Mouse (Mus musculus): ENCODE data around the gene Ncoa1. TPM values are rescaled to one million over a fixed set of nuclear protein-coding genes. Genes with fewer than 3 reads are reported as not detected.
"Not testable (repeated sequence)": the region's sequence is repeated elsewhere in the genome, so short reads cannot be mapped to it uniquely, and the experiment has no call there.

Ncoa1 gene
- polyA plus RNA-seq, 1 experiment: 30.8 TPM

DNA sequence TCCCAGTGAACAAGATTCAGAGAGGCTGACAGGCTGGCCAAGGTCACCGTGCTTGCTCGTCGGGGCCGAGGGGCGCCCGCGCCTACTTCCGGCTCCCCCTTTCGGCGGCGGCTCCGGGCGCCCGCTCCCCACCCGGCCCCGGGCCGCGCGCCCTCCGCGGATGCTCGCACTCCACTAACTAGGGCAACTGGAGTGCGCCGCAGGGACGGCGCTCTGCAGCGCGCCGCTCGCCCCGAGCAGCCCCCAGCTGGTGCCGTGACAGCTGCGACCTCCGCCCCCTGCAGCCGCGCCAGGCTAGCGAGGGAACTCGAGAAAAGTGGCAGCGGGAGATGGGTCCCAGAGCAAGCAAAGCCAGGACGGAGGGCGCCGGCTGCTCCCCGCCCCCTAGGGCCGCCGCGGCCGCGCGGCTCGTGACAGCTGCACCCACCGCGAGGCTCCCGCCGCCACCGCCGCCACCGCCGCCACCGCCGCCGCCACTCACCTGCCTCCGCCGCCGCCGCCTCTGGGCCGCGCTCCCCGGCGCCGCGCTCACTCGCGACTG lies 621 bp downstream of the Ncoa1 start:
- no peak for DNase-seq (ENCODE audit: low read depth)

GRCm38 (mm10) chr12:4475251-4475993 lies 1.6 kb downstream of the Ncoa1 start:
- no peak for DNase-seq (ENCODE audit: low read depth)

DNA sequence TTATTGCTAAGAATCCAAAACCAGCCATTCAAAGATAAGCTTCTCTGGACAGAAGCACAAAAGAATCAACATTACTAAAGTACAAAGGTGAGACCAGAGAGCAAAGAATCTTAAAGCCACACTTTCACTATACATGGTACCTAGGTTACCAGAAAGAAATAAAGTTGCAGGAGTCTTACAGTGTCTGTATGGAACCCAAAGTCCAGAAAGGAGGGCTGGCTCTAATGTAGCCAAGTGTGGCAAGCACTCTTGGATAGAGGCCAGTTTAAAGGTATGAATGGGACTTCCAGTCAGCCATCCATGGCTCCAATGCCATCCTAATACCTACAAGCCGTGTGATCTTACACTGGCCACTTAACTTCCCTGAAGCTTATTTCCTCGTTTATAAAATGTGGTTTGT lies 7.9 kb downstream of the Ncoa1 start:
- DNase-seq (ENCODE audit: low read depth): no peak

DNA sequence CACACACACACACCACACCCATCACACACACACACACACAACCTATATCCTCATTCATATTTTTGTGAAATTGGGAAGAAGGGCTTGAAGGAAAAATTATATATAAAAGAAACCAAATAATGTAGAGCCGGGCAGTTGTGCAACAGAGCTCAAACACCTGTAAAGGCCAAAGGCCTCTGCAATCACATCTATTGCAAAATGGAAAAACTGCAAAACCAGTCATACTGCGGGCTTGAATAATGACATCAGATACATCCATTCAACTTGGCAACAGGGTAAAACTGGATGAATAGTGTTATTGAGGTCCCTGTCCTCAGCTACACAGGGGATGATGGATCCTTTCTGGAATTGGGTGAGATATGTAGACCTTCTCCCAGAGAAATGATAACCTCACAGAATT lies 13.3 kb downstream of the Ncoa1 start:
- peak; percentile 71 for DNase-seq (ENCODE audit: low read depth)

DNA sequence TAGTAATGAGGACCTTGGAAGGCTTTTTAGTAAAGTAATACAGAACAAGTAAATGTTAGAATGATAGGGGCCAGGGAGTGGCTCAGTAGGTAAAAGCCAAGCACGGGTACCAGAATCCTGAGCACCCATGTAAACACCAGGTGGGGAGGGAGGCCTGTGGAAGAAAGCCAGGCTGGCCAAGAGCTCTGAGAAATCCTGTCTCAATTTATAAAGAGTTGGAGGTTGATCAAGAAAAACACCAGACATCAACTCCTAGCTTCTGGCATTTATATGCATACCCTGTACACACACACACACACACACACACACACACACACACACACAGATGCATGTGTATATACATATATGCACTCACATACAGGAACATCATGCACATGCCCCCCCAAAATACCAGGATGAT lies 14.6 kb downstream of the Ncoa1 start:
- DNase-seq (ENCODE audit: low read depth): peak; percentile 62

DNA sequence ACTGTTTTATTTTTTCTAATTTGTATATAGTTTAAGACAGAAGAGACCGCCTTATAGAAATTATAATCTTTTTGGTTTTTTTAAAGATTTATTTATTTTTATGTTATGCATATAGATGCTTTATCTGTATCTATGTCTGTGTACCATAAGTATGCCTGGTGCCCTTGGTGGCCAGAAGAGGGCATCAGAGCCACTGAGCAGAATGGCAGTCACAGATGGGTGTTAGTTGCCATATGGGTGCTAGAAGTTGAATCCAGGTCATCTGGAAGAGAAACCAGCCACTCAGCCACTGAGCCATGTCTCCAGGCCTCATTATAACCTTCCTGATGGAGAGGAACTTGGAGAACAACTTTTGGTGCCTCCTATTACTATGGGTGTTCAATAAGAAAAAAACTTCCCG lies 16.0 kb downstream of the Ncoa1 start:
- no peak for DNase-seq (ENCODE audit: low read depth)

DNA sequence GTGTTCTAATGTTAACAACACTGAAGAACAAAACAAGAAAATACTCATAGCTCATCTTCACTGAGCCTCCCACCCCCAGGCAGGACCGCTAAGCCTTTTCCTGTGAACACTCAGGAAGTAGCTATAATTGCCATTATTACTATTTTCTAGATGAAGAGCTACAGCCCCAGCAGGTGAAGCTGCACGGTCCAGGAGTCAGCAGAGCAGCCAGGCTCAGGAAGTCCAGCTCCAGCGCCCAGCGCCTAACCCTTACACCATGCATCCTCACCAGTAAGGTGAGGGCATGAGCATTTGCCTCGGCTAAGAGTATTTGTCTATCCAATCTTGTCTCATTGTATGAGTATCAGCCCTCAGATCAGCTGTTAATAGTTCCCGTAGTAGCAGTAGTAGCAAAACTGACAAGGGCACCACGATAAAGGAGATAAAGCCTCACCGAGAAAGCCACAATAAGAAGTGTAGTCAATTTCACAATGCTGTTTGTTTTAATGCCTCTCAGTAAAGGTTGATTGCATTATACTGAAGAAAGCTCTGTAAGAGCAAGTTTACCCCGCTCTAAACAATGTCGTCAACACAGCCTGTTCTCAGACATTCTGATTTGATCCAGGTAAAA lies 21.9 kb downstream of the Ncoa1 start:
- no peak for DNase-seq (ENCODE audit: low read depth)

GRCm38 (mm10) chr12:4454248-4454647 lies 22.7 kb downstream of the Ncoa1 start:
- no peak for DNase-seq (ENCODE audit: low read depth)

DNA sequence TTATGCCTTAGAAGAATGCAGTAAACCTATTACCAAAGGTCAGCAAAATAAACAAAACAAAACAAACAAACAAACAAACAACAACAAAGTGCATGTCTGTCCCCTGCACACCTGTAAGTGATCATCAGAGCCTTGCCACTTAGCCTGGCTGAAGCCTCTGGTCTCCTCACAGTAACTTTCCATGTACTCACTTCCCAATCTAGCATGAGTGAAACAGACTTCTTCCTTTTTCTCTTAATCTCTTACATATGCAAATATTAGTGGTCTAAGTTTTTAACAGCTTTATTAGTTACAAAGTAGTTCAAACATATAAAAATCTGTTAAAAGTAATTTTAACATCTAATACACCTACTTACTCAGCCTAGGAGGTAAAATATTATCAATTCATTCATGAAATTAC lies 24.7 kb downstream of the Ncoa1 start:
- no peak for DNase-seq (ENCODE audit: low read depth)

GRCm38 (mm10) chr12:4450485-4450884 lies 26.5 kb downstream of the Ncoa1 start:
- not testable (repeated sequence) for DNase-seq (ENCODE audit: low read depth)

GRCm38 (mm10) chr12:4448076-4448589 lies 28.8 kb downstream of the Ncoa1 start:
- no peak for DNase-seq (ENCODE audit: low read depth)

GRCm38 (mm10) chr12:4444946-4445345 lies 32.0 kb downstream of the Ncoa1 start:
- DNase-seq (ENCODE audit: low read depth): no peak

- DNase-seq (ENCODE audit: low read depth): no peak
Measured at GRCm38 (mm10) chr12:4441451-4441850, 35.5 kb downstream of the Ncoa1 start.

DNA sequence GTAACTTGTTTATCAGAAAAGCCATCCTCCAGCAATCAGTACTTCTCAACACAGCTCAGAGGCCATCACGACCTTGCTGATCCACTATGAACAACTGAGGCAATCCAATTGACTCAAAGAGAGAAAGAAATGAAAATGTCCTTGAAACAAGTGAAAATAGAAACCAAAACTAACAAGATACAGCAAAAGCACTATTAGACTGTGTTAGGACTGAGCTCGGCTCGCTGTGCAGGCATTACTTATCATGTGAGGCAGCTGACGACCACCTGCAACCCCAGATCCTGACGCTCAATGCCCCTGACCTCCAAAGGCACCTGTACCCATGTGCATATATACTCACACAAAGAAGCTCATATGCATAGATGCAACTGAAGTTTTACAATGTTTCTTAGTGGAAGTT lies 40.8 kb downstream of the Ncoa1 start:
- no peak for DNase-seq (ENCODE audit: low read depth)

- no peak for DNase-seq (ENCODE audit: low read depth)
Measured at GRCm38 (mm10) chr12:4433549-4433948, 43.4 kb downstream of the Ncoa1 start.

DNA sequence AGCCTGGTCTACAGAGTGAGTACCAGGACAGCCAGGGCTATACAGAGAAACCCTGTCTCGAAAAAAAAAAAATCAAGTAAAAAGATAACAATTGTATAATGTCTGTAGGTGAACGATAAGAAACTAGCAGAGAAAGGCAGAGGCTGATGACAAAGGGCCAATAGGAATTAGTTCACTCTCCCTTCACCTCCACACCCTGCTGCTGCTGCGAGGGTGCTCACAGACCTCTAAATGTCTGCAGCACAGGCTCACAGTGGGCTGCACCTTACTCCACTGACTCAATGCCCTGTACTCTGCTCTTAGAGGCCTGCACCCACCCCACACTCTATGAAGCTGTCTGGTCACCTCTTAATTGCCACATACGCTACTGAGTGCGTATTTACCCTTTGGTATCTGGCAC lies 45.0 kb downstream of the Ncoa1 start:
- DNase-seq (ENCODE audit: low read depth): no peak

- DNase-seq (ENCODE audit: low read depth): no peak
Measured at GRCm38 (mm10) chr12:4430061-4430825, 46.7 kb downstream of the Ncoa1 start.

GRCm38 (mm10) chr12:4418824-4419223 lies 58.2 kb downstream of the Ncoa1 start:
- DNase-seq (ENCODE audit: low read depth): no peak

- no peak for DNase-seq (ENCODE audit: low read depth)
Measured at GRCm38 (mm10) chr12:4417626-4418263, 59.2 kb downstream of the Ncoa1 start.

DNA sequence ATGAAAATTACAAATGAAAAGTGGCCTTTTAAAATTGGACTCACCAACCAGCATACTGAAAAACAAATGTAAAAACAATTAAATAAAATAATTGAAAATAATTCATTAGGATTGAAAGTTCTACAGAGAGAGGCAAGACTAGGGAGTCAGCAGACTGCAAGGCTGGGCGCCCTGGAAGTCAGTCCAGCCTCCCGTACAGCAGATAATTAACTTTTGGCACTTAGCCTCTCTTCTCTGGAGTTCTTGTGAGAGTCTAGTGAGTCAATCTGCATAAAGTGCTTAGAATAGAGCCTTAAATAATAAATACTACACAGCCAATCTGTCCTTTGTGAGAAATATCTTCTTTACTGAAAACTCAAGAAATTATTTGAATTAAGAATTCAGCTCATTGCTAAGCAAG lies 69.9 kb downstream of the Ncoa1 start:
- no peak for DNase-seq (ENCODE audit: low read depth)

- DNase-seq (ENCODE audit: low read depth): no peak
Measured at GRCm38 (mm10) chr12:4406155-4406554, 70.8 kb downstream of the Ncoa1 start.

DNA sequence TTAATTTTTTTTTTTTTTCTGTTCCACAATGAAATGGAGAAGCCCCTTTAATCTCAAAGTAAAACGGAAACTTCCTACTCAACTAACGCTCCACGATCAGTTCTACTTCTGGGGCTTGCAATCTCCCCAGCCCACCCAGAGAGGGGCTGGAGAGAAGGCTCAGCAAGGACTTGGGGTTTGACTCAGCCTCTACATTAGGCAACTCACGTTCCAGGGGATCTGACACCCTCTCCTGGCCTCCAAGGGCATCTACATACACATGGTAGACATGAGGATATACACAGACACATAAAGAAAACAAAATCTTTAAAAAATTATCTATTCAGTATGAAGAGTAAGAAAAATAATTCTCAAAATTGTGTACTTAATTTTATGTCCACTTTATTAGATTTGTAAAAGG lies 73.8 kb downstream of the Ncoa1 start:
- DNase-seq (ENCODE audit: low read depth): no peak

Data from gonadal fat pad, adult 2 months (tissue).